Mouse (Mus musculus): Measurements from ENCODE around the gene Mrpl41.
"Not testable (repeated sequence)": the region's sequence is repeated elsewhere in the genome, so short reads cannot be mapped to it uniquely, and the experiment has no call there.

Mrpl41 gene

GRCm38 (mm10) chr2:24974906-24975703 lies at the start of gene Mrpl41:
Gene Mrpl41, minus strand, starts transcription at chr2:24975098.
- peak; percentile 99 for DNase-seq (ENCODE audit: low spot score in 2 of 2)

GRCm38 (mm10) chr2:25022678-25023077 lies 47.8 kb upstream of the Mrpl41 start:
- DNase-seq (ENCODE audit: low spot score in 2 of 2), result no peak

GRCm38 (mm10) chr2:25008250-25008649 lies 33.4 kb upstream of the Mrpl41 start:
- DNase-seq (ENCODE audit: low spot score in 2 of 2), result no peak

- DNase-seq (ENCODE audit: low spot score in 2 of 2), result no peak
Observed at GRCm38 (mm10) chr2:25006767-25007166, 31.9 kb upstream of the Mrpl41 start.

GRCm38 (mm10) chr2:25003946-25004786 lies 29.3 kb upstream of the Mrpl41 start:
- DNase-seq (ENCODE audit: low spot score in 2 of 2), result peak in 1 of 2 experiments; percentile 23

GRCm38 (mm10) chr2:25000544-25001235 lies 25.8 kb upstream of the Mrpl41 start:
- peak in 1 of 2 experiments; percentile 44 for DNase-seq (ENCODE audit: low spot score in 2 of 2)

- DNase-seq (ENCODE audit: low spot score in 2 of 2), result no peak
Observed at GRCm38 (mm10) chr2:24996471-24996870, 21.6 kb upstream of the Mrpl41 start.

GRCm38 (mm10) chr2:24995332-24995731 lies 20.4 kb upstream of the Mrpl41 start:
- peak; percentile 47 to 60 for DNase-seq (ENCODE audit: low spot score in 2 of 2)

GRCm38 (mm10) chr2:24987762-24988161 lies 12.9 kb upstream of the Mrpl41 start:
- no peak for DNase-seq (ENCODE audit: low spot score in 2 of 2)

- peak in 1 of 2 experiments; percentile 14 for DNase-seq (ENCODE audit: low spot score in 2 of 2)
Observed at GRCm38 (mm10) chr2:24976960-24977359, 2.1 kb upstream of the Mrpl41 start.

- DNase-seq (ENCODE audit: low spot score in 2 of 2), result peak; percentile 83 to 84
Observed at GRCm38 (mm10) chr2:24975704-24976297, 903 bp upstream of the Mrpl41 start, which contains the start of gene Pnpla7. Gene Pnpla7, plus strand, starts transcription at chr2:24976033.

GRCm38 (mm10) chr2:24974452-24974851 lies 446 bp downstream of the Mrpl41 start:
- DNase-seq (ENCODE audit: low spot score in 2 of 2), result not testable (repeated sequence)

GRCm38 (mm10) chr2:24970386-24970785 lies 4.5 kb downstream of the Mrpl41 start:
- DNase-seq (ENCODE audit: low spot score in 2 of 2), result no peak

- DNase-seq (ENCODE audit: low spot score in 2 of 2), result peak; percentile 93 to 95
Observed at GRCm38 (mm10) chr2:24962304-24963000, 12.4 kb downstream of the Mrpl41 start, which contains the start of gene Dph7. Gene Dph7, plus strand, starts transcription at chr2:24962400.

GRCm38 (mm10) chr2:24960910-24961309 lies 14.0 kb downstream of the Mrpl41 start:
- DNase-seq (ENCODE audit: low spot score in 2 of 2), result peak in 1 of 2 experiments; percentile 47

- no peak for DNase-seq (ENCODE audit: low spot score in 2 of 2)
Observed at GRCm38 (mm10) chr2:24952537-24953055, 22.3 kb downstream of the Mrpl41 start.

GRCm38 (mm10) chr2:24950189-24950535 lies 24.7 kb downstream of the Mrpl41 start:
- no peak for DNase-seq (ENCODE audit: low spot score in 2 of 2)

- DNase-seq (ENCODE audit: low spot score in 2 of 2), result peak; percentile 98 to 99
Observed at GRCm38 (mm10) chr2:24949421-24950188, 25.3 kb downstream of the Mrpl41 start, which contains the start of gene Zmynd19. Gene Zmynd19, plus strand, starts transcription at chr2:24949792.

- DNase-seq (ENCODE audit: low spot score in 2 of 2), result not testable (repeated sequence)
Observed at GRCm38 (mm10) chr2:24944304-24944703, 30.6 kb downstream of the Mrpl41 start.

- DNase-seq (ENCODE audit: low spot score in 2 of 2), result no peak
Observed at GRCm38 (mm10) chr2:24942092-24942491, 32.8 kb downstream of the Mrpl41 start.
